Mouse (Mus musculus) ES-CJ7 (cell line): ENCODE measurements at regions not wholly inside any gene's neighbourhood (a gene's known extent, or its start where the extent isn't known, plus 50 kb on each side); places are given as distances from the start of the nearest gene placed in this dataset.
A peak's percentile ranks its signal among the peaks of the same experiment; 100 is the strongest.

Source experiments
- DNase-seq: peaks from one replicate; pipeline ENCODE4 v3.0.0; 2011; ENCODE audit warnings: low read depth, low spot score

DNA sequence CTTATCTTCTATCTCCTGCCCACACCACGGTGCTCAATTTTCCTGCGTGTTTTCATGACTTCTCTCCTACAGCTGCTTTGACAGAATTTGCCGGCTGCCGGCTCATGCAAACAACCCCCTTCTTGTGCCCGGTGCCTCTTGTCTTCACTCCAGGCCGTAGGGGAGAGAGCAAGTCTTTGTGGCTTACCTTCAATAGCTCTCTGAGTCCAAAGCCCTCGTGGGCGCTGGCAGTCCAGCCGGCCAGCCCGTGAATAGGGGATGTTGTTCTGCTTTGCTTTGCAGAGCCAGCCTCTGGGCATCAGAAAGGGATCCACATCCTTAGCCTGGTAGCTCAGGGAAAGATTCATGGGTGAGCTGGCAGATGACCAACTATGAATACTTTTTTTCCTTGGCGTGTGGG lies 173.9 kb downstream of the Gsdmc2 start:
- no peak for DNase-seq

DNA sequence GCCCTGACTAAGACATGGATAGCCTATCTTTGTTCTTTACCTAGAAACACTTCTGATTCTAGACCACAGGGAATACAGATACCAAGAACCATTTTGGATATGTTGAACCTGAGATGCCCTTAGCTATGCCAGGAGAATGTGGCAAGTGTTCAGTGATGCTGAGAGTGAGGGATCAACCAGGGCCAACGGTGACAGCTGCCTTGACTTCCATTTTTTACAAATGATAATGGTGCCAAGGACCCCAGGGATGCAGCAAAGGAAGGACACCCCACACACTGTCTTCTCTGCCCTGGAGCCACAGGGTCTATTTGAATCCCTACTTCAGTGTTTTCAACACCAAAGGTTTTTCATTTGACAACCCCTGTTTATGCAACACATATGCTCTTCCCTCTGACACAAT lies 174.4 kb downstream of the Gsdmc2 start:
- no peak for DNase-seq

DNA sequence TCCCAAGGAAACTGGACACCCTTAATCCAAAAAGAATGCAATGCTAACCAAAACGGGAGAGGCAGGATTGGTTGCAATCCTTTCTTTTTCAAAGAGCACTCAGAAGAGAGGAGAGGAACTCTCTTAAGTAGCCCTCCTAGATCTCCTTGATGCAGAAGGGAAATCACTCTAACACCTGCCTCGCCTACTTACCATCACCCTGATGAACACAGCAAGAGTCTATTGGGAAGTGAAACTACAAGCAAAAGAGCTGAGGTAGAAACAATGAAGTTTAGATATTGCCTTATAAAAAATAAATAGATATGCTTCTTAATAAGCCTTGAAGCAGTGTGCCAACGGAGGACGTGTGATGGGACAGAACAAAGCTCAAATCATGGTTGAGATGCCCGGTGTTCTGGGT lies 177.4 kb downstream of the Gsdmc2 start:
- DNase-seq = no peak

DNA sequence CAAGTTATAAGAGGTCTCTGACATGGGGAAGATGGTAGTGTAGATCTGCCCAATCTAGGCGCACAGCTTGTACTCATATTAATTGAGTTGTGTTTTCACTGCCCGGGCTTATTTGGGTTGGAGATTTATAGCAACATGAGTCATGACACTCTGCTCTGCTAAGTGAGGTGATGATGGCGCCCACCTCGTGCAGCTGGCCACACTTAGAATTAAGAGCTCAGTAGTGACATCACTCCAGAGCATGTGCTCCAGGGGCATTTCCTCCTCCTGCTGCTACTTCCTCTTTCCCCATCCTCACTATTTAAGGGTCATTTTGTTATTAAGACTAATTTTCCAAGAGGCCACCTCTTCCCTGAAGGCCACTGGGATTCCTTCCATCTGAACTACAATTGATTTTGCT lies 179.5 kb downstream of the Gsdmc2 start:
- no peak for DNase-seq

DNA sequence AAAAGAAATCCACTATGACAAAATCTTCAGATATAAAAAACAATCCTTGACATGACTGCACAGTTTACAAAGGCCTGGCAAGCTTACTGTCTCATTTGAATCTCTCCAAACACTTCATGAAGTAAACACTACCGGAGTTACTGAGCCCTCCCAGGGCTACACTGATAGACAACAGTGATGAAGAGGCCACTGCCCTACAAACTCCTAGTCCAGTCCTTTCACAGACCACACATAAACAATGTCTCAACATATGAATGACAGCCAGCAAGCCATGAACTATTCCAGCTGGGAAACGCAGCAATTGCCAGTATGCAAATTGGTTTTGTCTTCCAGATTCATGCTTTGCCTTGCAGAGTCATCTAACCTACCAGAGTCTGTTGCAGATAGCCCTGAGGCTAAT lies 180.1 kb downstream of the Gsdmc2 start:
- no peak for DNase-seq

DNA sequence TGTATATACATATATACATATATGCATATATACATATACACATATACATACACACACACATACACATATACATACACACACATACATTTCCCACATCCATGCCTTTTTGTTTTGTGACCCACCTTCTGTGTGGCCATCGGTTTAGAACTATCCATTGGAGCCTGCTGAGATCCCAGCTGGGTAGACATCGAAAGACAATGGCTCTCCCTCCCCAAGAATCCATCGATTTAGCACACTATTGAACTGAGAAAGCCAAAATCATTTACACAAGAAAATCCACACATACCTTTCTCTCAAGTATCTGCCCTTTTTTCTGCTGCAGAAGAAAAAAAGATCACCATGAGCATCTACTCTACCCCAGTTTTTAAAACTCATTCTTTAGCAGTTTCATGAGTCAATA lies 182.8 kb downstream of the Gsdmc2 start:
- DNase-seq = peak; percentile 57

DNA sequence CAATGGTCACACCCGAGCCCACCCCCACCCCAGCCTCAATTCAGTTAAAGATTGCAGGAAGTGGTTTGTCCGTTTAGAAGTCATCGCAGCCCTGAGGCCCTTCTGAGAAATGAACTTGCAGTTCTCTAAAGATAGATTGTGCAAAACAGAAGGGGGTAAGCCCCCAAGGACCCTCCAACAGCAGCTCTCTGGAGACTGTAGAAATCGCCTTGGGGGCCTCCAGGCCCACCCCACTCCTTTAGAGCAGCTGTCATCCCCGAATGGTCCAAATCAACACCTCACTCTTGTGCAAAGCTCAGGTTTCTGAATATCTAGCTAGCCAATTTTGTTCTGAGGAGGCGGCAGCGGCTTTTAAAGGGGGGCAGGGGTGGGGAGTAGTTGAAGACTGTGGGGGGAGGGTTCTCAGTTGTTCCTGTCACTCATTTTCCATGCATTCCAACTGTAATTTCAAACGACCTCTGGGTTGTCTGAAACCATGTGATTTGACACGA lies 186.9 kb downstream of the Gsdmc2 start:
- no peak for DNase-seq

DNA sequence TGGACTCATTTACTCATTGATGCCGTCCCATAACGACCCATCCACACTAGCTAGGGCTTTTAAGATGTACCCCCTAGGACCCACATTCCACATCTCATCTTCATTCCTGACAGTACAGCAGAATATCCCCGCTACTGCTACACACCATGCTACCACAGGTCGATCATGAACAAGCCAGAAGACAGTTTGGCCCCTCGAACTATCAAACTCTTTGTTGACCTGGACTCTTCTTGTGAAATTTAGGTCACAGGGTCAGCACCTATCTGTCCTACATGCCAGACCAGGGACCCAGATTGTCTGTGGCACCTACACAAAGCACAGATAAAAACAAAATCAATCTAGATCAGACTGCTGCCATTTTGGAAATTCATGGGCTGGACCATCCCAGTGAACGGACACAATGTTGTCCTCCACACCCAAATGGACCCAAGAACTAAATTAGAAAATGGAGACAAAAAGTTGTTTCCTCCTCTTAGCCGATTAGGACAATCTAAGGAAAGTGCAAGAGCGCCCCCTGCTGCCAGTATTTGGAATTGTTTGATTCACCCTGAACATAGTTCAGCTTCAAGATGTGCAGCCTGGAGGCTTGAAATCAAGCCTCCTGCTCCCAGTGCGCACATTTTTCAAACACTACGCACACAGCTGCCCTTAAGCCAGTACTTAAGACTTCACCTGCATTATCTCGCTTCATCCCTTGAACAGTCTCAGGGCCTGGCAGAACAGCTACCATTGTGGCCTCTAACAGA lies 192.6 kb downstream of the Gsdmc2 start:
- peak; percentile 61 for DNase-seq

DNA sequence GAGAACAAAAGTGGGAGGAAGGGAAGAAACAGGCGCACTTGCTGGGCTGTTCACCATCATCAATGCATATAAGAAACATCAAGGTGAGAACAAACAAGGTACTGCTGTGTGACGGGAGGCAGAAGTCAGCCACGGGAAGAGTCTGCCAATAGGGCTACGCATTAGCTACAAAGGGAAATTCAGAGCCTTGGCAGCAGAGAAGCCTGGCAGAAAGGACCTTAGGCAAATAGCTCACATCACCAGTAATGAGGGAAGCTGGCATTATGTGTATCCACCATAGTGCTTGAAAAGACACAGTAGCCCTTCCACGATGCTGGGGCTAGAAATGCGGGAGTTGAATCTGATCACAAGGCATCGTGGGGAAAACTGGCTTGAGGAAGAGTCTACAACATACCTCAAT lies 193.9 kb downstream of the Gsdmc2 start:
- no peak for DNase-seq

DNA sequence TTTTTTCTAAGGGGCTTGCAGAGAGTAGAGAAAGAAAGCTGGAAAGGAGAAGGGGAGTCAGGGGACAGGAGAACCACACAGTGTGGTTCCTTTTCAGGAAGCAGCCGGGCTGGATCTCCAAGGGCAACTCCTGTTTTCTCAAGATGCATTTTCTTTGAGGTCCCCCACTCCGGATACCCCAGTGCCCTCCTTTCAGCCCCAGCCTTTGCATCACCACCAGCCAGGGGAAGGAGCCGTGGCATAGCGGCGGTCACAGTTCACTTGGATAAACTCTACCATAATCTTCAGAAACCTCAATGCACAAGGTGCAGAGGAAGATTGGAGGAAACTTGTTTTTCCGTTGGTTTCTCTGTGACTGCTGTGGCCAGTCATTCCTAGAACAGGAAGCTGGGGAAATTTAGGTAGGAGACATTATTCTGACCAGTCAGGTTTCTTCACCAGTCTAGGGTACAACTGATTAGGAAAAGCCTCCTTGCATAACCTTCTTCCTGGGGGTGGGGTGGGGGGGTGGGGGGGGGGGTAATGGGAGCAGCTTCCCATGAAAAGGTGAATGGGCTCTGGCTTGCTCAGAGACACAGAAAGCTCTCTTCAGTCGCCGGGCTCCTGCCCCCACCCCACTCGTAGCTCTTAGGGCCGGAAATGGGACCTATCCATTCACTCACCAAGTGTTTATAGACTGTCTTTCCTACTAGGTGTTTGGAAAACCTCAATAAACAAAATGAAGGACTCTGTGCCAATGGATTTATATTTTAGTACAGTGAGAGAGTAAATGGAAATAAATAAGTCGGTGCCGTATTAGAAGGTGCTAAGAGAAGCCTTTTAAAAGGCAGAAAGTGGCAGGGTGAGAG lies 196.6 kb downstream of the Gsdmc2 start:
- no peak for DNase-seq

DNA sequence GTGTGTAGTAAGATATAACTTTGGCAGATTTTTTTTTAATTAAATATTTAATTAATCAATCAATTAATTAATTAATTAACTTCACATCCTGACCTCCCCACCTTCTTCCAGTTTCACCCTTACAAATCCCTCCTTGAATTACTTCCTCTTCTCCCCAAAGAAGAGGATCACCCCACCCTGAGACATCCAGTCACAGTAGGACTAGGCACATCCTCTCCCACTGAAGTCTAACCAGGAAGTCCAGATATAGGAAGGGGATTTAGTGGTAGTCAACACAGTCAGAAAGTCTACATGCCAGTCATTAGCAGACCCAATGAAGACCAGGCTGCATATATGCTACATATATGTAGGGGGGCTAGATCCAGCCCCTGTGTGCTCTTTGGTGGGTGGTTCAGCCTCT lies 220.2 kb downstream of the Gsdmc2 start:
- no peak for DNase-seq

DNA sequence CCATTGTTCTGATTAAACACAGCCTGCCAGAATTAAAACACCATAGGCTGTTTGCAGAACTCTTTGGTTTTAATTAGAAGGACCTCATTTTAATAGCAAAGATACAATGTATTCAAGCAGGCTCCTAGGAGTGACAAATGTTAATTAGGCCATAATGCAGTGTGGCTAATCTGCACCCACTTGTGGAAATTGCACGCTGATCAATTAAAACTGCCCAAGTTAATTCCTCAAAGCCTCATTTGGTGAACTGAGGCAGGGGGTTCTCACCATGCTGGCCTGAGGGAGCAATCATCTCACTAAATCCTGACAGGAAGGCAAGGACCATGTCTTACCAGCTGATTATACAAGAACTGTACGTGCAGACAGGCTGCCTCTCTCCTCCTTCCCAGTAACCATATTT lies 220.7 kb downstream of the Gsdmc2 start:
- no peak for DNase-seq

DNA sequence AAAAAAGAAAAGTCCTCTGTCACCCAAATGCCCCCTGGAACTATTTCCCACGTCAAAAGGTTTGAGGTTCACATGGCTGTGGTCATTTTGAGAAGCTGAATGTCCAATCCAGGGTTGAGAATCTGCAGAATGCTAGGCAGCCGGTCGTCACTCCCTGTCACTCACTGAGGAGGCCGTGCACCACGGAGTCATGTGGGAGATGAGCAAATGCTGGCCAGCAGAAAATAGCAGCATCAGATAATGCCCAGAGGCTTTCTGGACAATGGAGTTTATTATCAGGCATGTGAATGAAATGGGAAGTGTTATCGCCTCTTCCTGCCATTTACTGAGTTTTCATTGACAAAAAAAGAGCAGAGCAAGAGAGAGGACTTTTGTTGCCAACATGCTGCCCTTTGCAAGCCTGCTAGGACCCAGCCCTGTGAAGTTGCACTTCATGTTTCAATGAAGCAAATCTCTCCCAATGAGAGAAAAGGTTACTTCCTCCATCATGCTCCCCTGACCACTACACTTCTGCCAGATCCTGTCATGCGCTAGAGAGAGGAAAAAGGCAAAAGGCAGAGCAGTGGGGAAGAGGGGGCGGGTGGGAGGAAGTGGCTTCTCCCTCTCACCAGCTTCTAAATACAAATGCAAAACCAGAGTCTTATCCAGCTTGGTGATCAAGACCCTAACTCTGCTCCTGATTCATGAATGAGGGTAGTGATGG lies 228.3 kb downstream of the Gsdmc2 start:
- no peak for DNase-seq

DNA sequence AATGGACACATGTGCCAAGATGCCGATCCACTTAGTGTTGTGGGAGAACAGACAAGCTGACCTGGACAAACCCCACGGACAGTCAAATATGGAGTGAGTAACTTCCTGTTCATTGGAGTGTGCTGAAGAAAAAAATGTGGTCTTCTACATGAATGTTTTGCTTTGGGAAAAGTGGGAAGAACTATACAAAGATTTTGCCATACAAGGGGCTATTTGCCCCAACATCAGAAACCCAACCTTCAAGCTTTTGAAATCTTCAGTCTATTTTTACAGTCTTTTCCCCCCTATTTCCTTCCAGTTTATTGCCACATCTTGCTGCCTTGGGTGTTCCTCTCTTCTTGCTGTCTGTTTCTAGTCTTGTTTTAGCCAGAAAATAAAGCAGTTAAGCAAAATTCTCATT lies 230.8 kb downstream of the Gsdmc2 start:
- DNase-seq = no peak

DNA sequence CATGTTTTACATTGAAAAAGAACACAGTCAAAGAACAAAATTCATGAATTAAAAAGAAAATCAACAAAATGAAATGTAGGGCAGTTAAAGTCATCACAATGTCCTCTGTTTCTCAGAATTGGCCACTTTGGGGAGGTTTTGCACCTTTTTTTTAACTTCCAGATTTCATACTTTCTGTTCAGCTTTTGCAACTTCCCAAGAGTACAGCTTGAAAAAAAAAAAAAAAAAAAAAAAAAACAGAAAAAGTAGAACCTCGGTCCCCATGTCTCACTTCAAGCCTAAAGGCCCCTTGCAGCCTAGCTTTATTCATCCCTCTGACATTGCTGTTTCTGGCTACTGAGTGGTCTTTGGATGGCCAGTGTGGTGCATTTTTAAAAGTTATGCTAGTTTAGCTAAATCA lies 231.9 kb downstream of the Gsdmc2 start:
- DNase-seq = no peak

DNA sequence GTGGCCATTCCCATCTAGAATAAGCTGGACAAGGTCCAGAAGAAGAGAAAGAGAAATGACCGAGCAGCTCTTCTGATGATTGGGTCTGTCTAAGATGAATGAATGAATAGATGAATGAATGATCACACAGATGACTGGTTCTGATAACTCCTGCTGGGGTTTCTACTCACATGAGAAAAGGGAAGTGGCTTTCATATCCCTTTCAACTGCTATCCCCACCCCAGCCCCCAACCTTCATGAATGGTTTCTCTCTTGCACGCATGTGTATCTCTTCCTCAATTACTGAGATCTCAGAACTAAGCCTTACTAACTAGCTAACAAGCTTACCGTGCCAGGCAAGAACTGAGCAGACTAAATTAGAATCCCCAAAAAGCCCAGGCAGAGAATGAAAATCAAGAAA lies 233.8 kb downstream of the Gsdmc2 start:
- no peak for DNase-seq

DNA sequence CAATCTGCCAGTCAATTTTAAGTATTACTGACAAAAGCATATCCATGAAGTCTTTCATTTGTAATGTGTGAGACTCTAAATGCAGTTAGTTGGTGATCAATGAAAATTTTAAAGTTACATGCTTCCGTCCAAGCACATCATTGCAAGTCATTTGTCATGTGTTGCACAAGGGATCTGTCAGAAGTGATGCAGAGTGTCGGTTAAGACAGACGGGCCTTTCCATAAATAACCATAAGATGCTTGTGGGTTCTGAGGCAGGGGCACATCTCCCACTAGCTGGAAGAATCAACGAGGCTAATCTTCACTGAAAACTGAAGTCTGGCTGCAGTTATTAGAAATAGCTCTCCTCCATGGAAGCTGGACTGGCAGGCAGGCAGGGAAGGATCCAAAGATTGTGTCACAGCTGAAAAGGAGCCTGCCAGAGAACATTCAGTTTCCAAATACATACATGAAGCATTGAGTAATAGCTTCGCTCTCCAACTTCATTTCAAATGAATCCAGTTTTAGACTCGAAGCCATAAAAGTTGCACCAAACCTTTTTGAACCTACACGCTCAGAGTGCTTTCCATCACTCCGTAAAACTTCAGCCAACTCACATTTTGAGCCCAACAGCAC lies 241.8 kb downstream of the Gsdmc2 start:
- no peak for DNase-seq

DNA sequence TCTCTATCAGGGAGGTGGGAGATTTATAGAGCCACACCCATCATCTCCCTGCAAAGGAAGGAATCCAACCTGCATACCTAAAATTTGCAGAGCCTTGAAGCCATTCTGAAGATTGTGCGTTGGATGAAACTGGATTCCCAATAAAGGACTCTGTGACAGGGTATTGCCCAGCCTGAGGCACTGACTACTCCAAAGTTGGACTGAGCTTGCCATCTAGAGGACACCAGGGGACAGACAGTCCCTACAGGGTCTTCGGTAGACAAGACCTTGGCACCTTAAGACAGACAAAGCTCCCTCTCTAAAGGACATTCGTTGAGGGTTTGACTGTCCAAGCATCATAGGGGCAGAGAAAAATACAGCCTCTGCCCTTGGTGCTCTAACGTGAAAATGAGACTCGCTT lies 243.4 kb downstream of the Gsdmc2 start:
- peak; percentile 42 for DNase-seq

DNA sequence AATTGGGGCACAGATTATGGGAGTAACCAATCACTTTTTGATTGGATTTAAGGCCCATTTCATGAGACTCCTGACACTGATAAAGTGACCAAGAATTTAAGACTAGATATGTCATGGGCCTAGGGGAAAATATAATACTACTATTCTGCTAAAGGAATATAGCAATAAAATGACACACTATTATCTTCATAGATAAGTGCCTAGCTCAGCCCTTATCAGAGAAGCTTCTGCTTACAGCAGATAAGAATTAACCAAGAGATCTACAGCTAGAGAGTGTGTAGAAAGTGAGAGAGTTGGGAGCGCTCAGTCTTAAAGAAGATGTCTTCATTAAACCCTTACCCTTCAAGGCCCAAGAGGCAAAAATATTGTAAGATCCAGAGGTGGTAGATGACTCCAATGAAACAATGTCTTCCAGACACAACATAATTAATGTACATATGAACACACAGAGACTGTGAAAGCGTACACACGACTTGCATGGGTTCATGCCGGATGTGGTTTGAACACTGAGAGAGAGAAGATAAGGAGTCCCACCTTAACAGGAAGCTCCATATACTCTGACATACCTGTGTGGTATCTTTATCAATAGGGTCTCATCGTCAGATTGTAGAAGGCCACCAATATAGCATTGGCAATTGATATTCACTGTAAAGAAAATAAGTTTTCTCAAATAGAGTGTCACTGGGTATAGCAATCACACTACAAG lies 252.1 kb downstream of the Gsdmc2 start:
- DNase-seq = no peak

DNA sequence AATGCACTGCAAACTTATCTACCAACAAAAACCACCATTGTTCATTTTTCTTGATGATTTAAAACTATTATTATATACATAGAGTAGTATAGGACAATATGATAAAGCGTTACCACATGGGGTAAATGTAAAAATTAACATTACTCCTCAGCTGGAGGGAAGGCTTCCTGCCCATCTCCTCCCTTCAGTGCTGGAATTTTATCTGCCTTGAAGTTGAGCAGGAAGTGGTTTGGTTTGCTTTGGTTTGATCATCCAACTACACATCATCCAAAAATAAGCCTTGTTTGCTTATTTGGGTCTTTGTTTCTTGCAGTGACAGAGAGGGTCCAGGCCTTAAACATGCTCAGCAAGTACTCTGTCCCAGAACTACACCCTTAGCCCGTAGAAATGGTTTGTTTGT lies 285.7 kb downstream of the Gsdmc2 start:
- DNase-seq = no peak

DNA sequence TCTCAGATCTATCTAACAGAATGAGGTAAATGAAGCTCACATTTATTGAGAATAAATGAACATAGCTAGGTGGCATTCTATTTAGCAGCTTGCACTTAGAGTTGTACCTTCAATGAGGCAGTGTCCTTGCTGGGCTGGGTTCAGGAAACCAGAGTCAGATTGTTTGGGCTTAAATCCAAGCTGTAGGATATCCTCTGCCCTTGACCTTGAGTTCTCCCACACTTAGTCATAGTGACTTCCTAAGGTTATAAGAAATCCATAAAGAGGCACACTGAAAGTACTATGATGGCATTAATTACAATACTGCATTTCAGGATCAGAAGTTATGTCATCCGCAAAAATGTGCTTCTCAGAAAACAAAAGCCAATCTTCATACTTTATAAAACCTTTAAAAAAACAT lies 286.3 kb downstream of the Gsdmc2 start:
- no peak for DNase-seq
